Mouse (Mus musculus): ENCODE measurements at regions not wholly inside any gene's neighbourhood (a gene's known extent, or its start where the extent isn't known, plus 50 kb on each side); places are given as distances from the start of the nearest gene placed in this dataset.
A peak's percentile ranks its signal among the peaks of the same experiment; 100 is the strongest.

GRCm38 (mm10) chr12:80035500-80036271, 77.1 kb downstream of the Zfp36l1 start:
- DNase-seq (peak; percentile 42), ATAC-seq (ENCODE audit: low read depth) (peak; percentile 87)
- Histone ChIP-seq H3K36me3 (no peaks in the 10 kb centered on the region), H3K9me3 (replicated peaks) (no peaks in the 10 kb centered on the region), H3K4me1 (replicated peaks) (peaks cover 58% of the 10 kb centered on the region), H3K4me2 (peak overlapping the region; percentile 45), H3K9ac (peak overlapping the region; percentile 49), H3K27ac (peak overlapping the region; percentile 86), H3K4me3 (replicated peaks) (no peak overlapping the region; the same call in 1 of the 2 replicates), H3K27me3 (no peaks in the 10 kb centered on the region)
- WGBS (ENCODE audit: insufficient replicate concordance), result 19% methylated on average over 6 of the region's 6 CpGs

GRCm38 (mm10) chr12:80034963-80035411, 77.8 kb downstream of the Zfp36l1 start:
- peak; percentile 48 for DNase-seq
- Histone ChIP-seq H3K27ac (peak overlapping the region; percentile 86), H3K4me2 (peak overlapping the region; percentile 45), H3K9ac (peak overlapping the region; percentile 49), H3K27me3 (no peaks in the 10 kb centered on the region), H3K36me3 (no peaks in the 10 kb centered on the region), H3K4me1 (replicated peaks) (peaks cover 58% of the 10 kb centered on the region), H3K9me3 (replicated peaks) (no peaks in the 10 kb centered on the region), H3K4me3 (replicated peaks) (no peak overlapping the region)
- ATAC-seq (ENCODE audit: low read depth), result peak; percentile 68
- 46% methylated on average over 4 of the region's 4 CpGs for WGBS (ENCODE audit: insufficient replicate concordance)

GRCm38 (mm10) chr12:80034100-80034499, 78.7 kb downstream of the Zfp36l1 start:
- H3K4me1 ChIP-seq (replicated peaks), result peaks cover 52% of the 10 kb centered on the region
- 74% methylated on average over 5 of the region's 5 CpGs for WGBS (ENCODE audit: insufficient replicate concordance)

GRCm38 (mm10) chr12:80032520-80032919, 80.3 kb downstream of the Zfp36l1 start:
- WGBS (ENCODE audit: insufficient replicate concordance), result 56% methylated on average over 3 of the region's 3 CpGs
- no peak overlapping the region for H3K4me2 ChIP-seq
- no peaks in the 10 kb centered on the region for H3K9me3 ChIP-seq (replicated peaks)
- H3K27me3 ChIP-seq, result no peaks in the 10 kb centered on the region
- ATAC-seq (ENCODE audit: low read depth), result no peak
- DNase-seq, result no peak
- H3K4me1 ChIP-seq (replicated peaks), result peaks cover 42% of the 10 kb centered on the region
- H3K27ac ChIP-seq, result no peak overlapping the region
- no peak overlapping the region for H3K4me3 ChIP-seq (replicated peaks)
- no peaks in the 10 kb centered on the region for H3K36me3 ChIP-seq
- no peak overlapping the region for H3K9ac ChIP-seq

More at GRCm38 (mm10) chr12:80034100-80034499, 78.7 kb downstream of the Zfp36l1 start:
- no peak for ATAC-seq (ENCODE audit: low read depth)
- Histone ChIP-seq H3K9me3 (replicated peaks) (no peaks in the 10 kb centered on the region), H3K9ac (no peak overlapping the region), H3K27ac (no peak overlapping the region), H3K36me3 (no peaks in the 10 kb centered on the region), H3K27me3 (no peaks in the 10 kb centered on the region), H3K4me2 (no peak overlapping the region), H3K4me3 (replicated peaks) (no peak overlapping the region)
- DNase-seq, result no peak

GRCm38 (mm10) chr12:80028301-80028700, 84.5 kb downstream of the Zfp36l1 start:
- H3K9ac ChIP-seq, result no peak overlapping the region
- peaks cover 10% of the 10 kb centered on the region for H3K4me1 ChIP-seq (replicated peaks)
- 58% methylated on average over 3 of the region's 3 CpGs for WGBS (ENCODE audit: insufficient replicate concordance)
- H3K4me3 ChIP-seq (replicated peaks), result no peak overlapping the region
- no peaks in the 10 kb centered on the region for H3K9me3 ChIP-seq (replicated peaks)
- no peak for ATAC-seq (ENCODE audit: low read depth)
- H3K36me3 ChIP-seq, result no peaks in the 10 kb centered on the region
- no peak overlapping the region for H3K27ac ChIP-seq
- H3K27me3 ChIP-seq, result peaks cover 20% of the 10 kb centered on the region
- H3K4me2 ChIP-seq, result no peak overlapping the region
- DNase-seq, result no peak

GRCm38 (mm10) chr12:80023107-80024078, 89.4 kb downstream of the Zfp36l1 start:
- no peak for ATAC-seq (ENCODE audit: low read depth)
- Histone ChIP-seq H3K36me3 (no peaks in the 10 kb centered on the region), H3K9me3 (replicated peaks) (no peaks in the 10 kb centered on the region), H3K4me2 (0 out of 2 replicates have a peak overlapping the region, but pooled peaks have one; percentile 10), H3K27me3 (peaks cover 38% of the 10 kb centered on the region), H3K4me1 (replicated peaks) (peaks cover 12% of the 10 kb centered on the region), H3K9ac (no peak overlapping the region), H3K4me3 (replicated peaks) (no peak overlapping the region), H3K27ac (no peak overlapping the region)
- WGBS (ENCODE audit: insufficient replicate concordance), result 29% methylated on average over 17 of the region's 18 CpGs
- no peak for DNase-seq

- 29% methylated on average over 18 of the region's 18 CpGs for whole genome bisulfite sequencing (ENCODE audit: insufficient replicate concordance)
- Histone ChIP-seq H3K36me3 (no peaks in the 10 kb centered on the region), H3K27me3 (peaks cover 38% of the 10 kb centered on the region), H3K4me3 (replicated peaks) (no peak overlapping the region), H3K27ac (no peak overlapping the region), H3K4me2 (0 out of 2 replicates have a peak overlapping the region, but pooled peaks have one; percentile 10), H3K4me1 (replicated peaks) (peaks cover 12% of the 10 kb centered on the region), H3K9ac (no peak overlapping the region), H3K9me3 (replicated peaks) (no peaks in the 10 kb centered on the region)
- no peak for DNase-seq
- ATAC-seq (ENCODE audit: low read depth), result no peak
Observed at GRCm38 (mm10) chr12:80022181-80023106, 90.4 kb downstream of the Zfp36l1 start.

- Histone ChIP-seq H3K4me1 (replicated peaks) (peaks cover 12% of the 10 kb centered on the region), H3K9me3 (replicated peaks) (no peaks in the 10 kb centered on the region), H3K9ac (no peak overlapping the region), H3K4me2 (no peak overlapping the region), H3K27me3 (peaks cover 38% of the 10 kb centered on the region), H3K27ac (no peak overlapping the region), H3K4me3 (replicated peaks) (no peak overlapping the region), H3K36me3 (no peaks in the 10 kb centered on the region)
- WGBS (ENCODE audit: insufficient replicate concordance), result 53% methylated on average over 6 of the region's 6 CpGs
- no peak for DNase-seq
- no peak for ATAC-seq (ENCODE audit: low read depth)
Observed at GRCm38 (mm10) chr12:80021030-80021473, 91.8 kb downstream of the Zfp36l1 start.

- no peaks in the 10 kb centered on the region for H3K36me3 ChIP-seq
Observed at GRCm38 (mm10) chr12:80018086-80018485, 94.7 kb downstream of the Zfp36l1 start.

GRCm38 (mm10) chr12:80017376-80017929, 95.4 kb downstream of the Zfp36l1 start:
- Histone ChIP-seq H3K36me3 (no peaks in the 10 kb centered on the region), H3K27me3 (peaks cover 11% of the 10 kb centered on the region), H3K4me2 (no peak overlapping the region), H3K4me3 (replicated peaks) (no peak overlapping the region), H3K4me1 (replicated peaks) (peaks cover 11% of the 10 kb centered on the region), H3K9me3 (replicated peaks) (no peaks in the 10 kb centered on the region), H3K27ac (no peak overlapping the region), H3K9ac (no peak overlapping the region)
- DNase-seq (no peak), ATAC-seq (ENCODE audit: low read depth) (no peak)
- 60% methylated on average over 8 of the region's 8 CpGs for WGBS (ENCODE audit: insufficient replicate concordance)

More at GRCm38 (mm10) chr12:80018086-80018485, 94.7 kb downstream of the Zfp36l1 start:
- no peak overlapping the region for H3K4me3 ChIP-seq (replicated peaks)
- DNase-seq (no peak), ATAC-seq (ENCODE audit: low read depth) (no peak)
- no peaks in the 10 kb centered on the region for H3K9me3 ChIP-seq (replicated peaks)
- peaks cover 16% of the 10 kb centered on the region for H3K27me3 ChIP-seq
- H3K9ac ChIP-seq, result no peak overlapping the region
- H3K4me2 ChIP-seq, result no peak overlapping the region
- no peak overlapping the region for H3K27ac ChIP-seq
- 76% methylated on average over 8 of the region's 8 CpGs for WGBS (ENCODE audit: insufficient replicate concordance)
- peaks cover 17% of the 10 kb centered on the region for H3K4me1 ChIP-seq (replicated peaks)
